Mouse (Mus musculus) monocyte, adult 5-6 weeks (primary cell): ENCODE results near the gene Gm12216. TPM values are rescaled to one million over a fixed set of nuclear protein-coding genes. Genes with fewer than 3 reads are reported as not detected.

Source experiments
- ATAC-seq: fragments of 153-309, 156-312 bp; replicated peaks from 2 replicates; pipeline ENCODE4 v1.8.0; 2017; ENCODE audit warnings: mild to moderate bottlenecking; ENCODE audit not compliant: low TSS enrichment, insufficient number of reproducible peaks, severe bottlenecking, poor library complexity, low FRiP score
- total RNA-seq: library from RNA; stranded (forward); fragments of 200-1000, 200-491, 200-594 nt; gene quantifications from 3 replicates; pipeline ENCODE4 v1.2.3, GENCODE M21; 2017

The Gm12216 gene
- total RNA-seq, 1 experiment from 2014 or later = 5.5 TPM

- ATAC-seq = no peak
Measured at GRCm38 (mm10) chr11:53734431-53734830, 124.6 kb downstream of the Gm12216 start.

- ATAC-seq = no peak
Measured at GRCm38 (mm10) chr11:53733824-53734223, 125.2 kb downstream of the Gm12216 start.

Other genes starting within 250 kb of the Gm12216 start
- gene Il4, start 240.6 kb downstream of the Gm12216 start, total RNA-seq = 2.8 to 29.9 TPM (median 19.5 TPM) in 3 replicates
- gene Il13, start 224.6 kb downstream of the Gm12216 start, total RNA-seq = 0.29 to 2.5 TPM in 2 of 3 replicates, not detected in the other
- 27.8 to 53.5 TPM (median 45.6 TPM) in 3 replicates for gene Rad50, start 151.9 kb downstream of the Gm12216 start, total RNA-seq
- not detected in 3 replicates for gene Il5, start 138.5 kb downstream of the Gm12216 start, total RNA-seq
- gene Irf1, start 89.2 kb downstream of the Gm12216 start, total RNA-seq = 300 to 388 TPM (median 378 TPM) in 3 replicates
- gene Gm17334, start 86.1 kb downstream of the Gm12216 start, total RNA-seq = 0.68 TPM in 1 of 3 replicates, not detected in the others
- gene Slc22a5, start 32.4 kb upstream of the Gm12216 start, total RNA-seq = 5.3 to 12.8 TPM (median 8.5 TPM) in 3 replicates
- 1.5 to 3.7 TPM (median 3.6 TPM) in 3 replicates for gene Slc22a21, start 121.1 kb upstream of the Gm12216 start, total RNA-seq
- gene Slc22a4, start 168.8 kb upstream of the Gm12216 start, total RNA-seq = 0.78 to 2.1 TPM (median 1.1 TPM) in 3 replicates
- 0.29 to 1.6 TPM in 2 of 3 replicates, not detected in the other for gene Pdlim4, start 209.8 kb upstream of the Gm12216 start, total RNA-seq
- not detected in 3 replicates for gene P4ha2, start 240.8 kb upstream of the Gm12216 start, total RNA-seq